Comparison of ENCODE assay signal across 31 mouse cellular contexts in genomic region chr3:59131966-59132365, GRCm38 (mm10). TPM values are rescaled to one million over a fixed set of nuclear protein-coding genes. Genes with fewer than 3 reads are reported as not detected.
DNase-seq lines count a peak whose midpoint lies in the region; ATAC-seq and TF ChIP-seq lines count a peak whose summit lies in the region.
"Had no signal": no experiment of that assay in that cellular context is flagged by ENCODE, and none has a peak within 500 bp of the region (broad histone marks: within the 10 kb centered on the region; RNA-seq: fewer than 3 reads in every experiment).

No protein-coding gene starts in this region.

- 0 out of 4 replicates have a peak, but pooled peaks have one; percentile 4 to 14 for ATAC-seq in hematopoietic stem cell, adult 5-6 weeks (replicated peaks in 1 of 2; ENCODE audit: insufficient read depth in 1 of 2, low FRiP score in 2 of 2, low TSS enrichment in 1 of 2, low read depth in 1 of 2, poor library complexity in 2 of 2, severe bottlenecking in 2 of 2)
- ATAC-seq: forebrain, embryonic 16.5 days; midbrain, embryonic 16.5 days had no signal

- H3K4me3 ChIP-seq in heart, adult 2 months = no peak overlapping the region
- no peak overlapping the region for H3K4me3 ChIP-seq in MEL (ENCODE audit: control insufficient read depth in 1 of 2, insufficient read depth in 1 of 2, low read depth in 2 of 2, low read length in 2 of 2)
- no peak overlapping the region for H3K4me3 ChIP-seq in small intestine, adult 2 months (ENCODE audit: low read depth, low read length)
- H3K4me3 ChIP-seq: erythroblast, embryonic 14.5 days; hindbrain, embryonic 15.5 days; intestine, embryonic 15.5 days; midbrain, embryonic 10.5 days; myocyte; neural tube, embryonic 13.5 days had no signal

- H3K9me3 ChIP-seq in MEL (replicated peaks; ENCODE audit: insufficient read depth, low read length) = no peaks in the 10 kb centered on the region
- H3K9me3 ChIP-seq: hindbrain, embryonic 15.5 days; intestine, embryonic 15.5 days; midbrain, embryonic 10.5 days; neural tube, embryonic 13.5 days had no signal

- intact Hi-C loops in heart, adult 2 months (cut with DNase I) = no loop called here
- intact Hi-C loops in heart, postnatal 14 days (cut with DNase I) = no loop called here
- intact Hi-C loops in left cerebral cortex, postnatal 36 days (cut with DNase I) = no loop called here
- intact Hi-C loops in gastrocnemius, postnatal 36 days (cut with DNase I) = no loop called here

- TF ChIP-seq POLR2A in heart, adult 2 months (IDR thresholded peaks at IDR 0.05; ENCODE audit: insufficient read depth, low read depth, low read length) = no peak
- TF ChIP-seq POLR2A in MEL (IDR thresholded peaks at IDR 0.05; ENCODE audit: control insufficient read depth in 1 of 2, insufficient read depth in 1 of 2, low read depth in 1 of 2, low read length in 2 of 2, poor library complexity in 1 of 2) = no peak
- TF ChIP-seq POLR2A in small intestine, adult 2 months (IDR thresholded peaks at IDR 0.05; ENCODE audit: low read depth, low read length) = no peak

- H3K9ac ChIP-seq in heart, adult 2 months (ENCODE audit: low read depth, low read length) = no peak overlapping the region
- H3K9ac ChIP-seq in MEL (ENCODE audit: control insufficient read depth, low read depth, low read length, poor library complexity, severe bottlenecking) = no peak overlapping the region
- H3K9ac ChIP-seq: hindbrain, embryonic 15.5 days; intestine, embryonic 15.5 days; liver, embryonic 14.5 days; lung, embryonic 14.5 days; neural tube, embryonic 13.5 days had no signal

- no peak for TF ChIP-seq CTCF in heart, adult 2 months (IDR thresholded peaks at IDR 0.05)
- TF ChIP-seq CTCF in MEL (IDR thresholded peaks at IDR 0.05 in 2 of 3, conservative IDR thresholded peaks at IDR 0.05 in 1 of 3; ENCODE audit: control insufficient read depth in 1 of 3, insufficient read depth in 1 of 3, low read depth in 2 of 3, low read length in 3 of 3, poor library complexity in 1 of 3, severe bottlenecking in 1 of 3) = no peak
- TF ChIP-seq CTCF in small intestine, adult 2 months (IDR thresholded peaks at IDR 0.05; ENCODE audit: extremely low read depth, insufficient read length, insufficient replicate concordance, low read depth, low read length) = no peak

- no peak for TF ChIP-seq RAD21 in MEL (IDR thresholded peaks at IDR 0.05; ENCODE audit: low read depth, low read length)

- no peaks in the 10 kb centered on the region for H3K79me2 ChIP-seq in heart, adult 2 months (replicated peaks; ENCODE audit: control insufficient read depth, insufficient read depth, low read length)
- no peaks in the 10 kb centered on the region for H3K79me2 ChIP-seq in MEL (ENCODE audit: control insufficient read depth, insufficient read depth, low read length, poor library complexity)

- no peaks in the 10 kb centered on the region for H3K36me3 ChIP-seq in heart, adult 2 months (ENCODE audit: control insufficient read depth, insufficient read depth, low read length)
- peaks cover 0 to 30% of the 10 kb centered on the region in 2 experiments; a peak in 2 of 4 replicates for H3K36me3 ChIP-seq in MEL (ENCODE audit: control insufficient read depth in 1 of 2, insufficient read depth in 2 of 2, low read length in 2 of 2)
- no peaks in the 10 kb centered on the region for H3K36me3 ChIP-seq in small intestine, adult 2 months (ENCODE audit: control insufficient read depth, insufficient read depth, low read length)
- H3K36me3 ChIP-seq: hindbrain, embryonic 15.5 days; intestine, embryonic 15.5 days; neural tube, embryonic 13.5 days had no signal

- no peak for TF ChIP-seq EP300 in heart, adult 2 months (IDR thresholded peaks at IDR 0.05; ENCODE audit: insufficient read depth, low read depth, low read length)
- no peak; a peak in 1 of 4 replicates for TF ChIP-seq EP300 in MEL (IDR thresholded peaks at IDR 0.05; ENCODE audit: low read depth in 1 of 2, low read length in 2 of 2)

- H3K27ac ChIP-seq in heart, adult 2 months = peak overlapping the region; percentile 7; the same call in 1 of the 2 replicates
- H3K27ac ChIP-seq in MEL (ENCODE audit: control insufficient read depth, low read depth, low read length) = no peak overlapping the region
- 0 out of 2 replicates have a peak overlapping the region, but pooled peaks have one; percentile 6 for H3K27ac ChIP-seq in small intestine, adult 2 months (ENCODE audit: insufficient read depth, low read depth, low read length)
- H3K27ac ChIP-seq: hindbrain, embryonic 15.5 days; intestine, embryonic 15.5 days; kidney, postnatal 0 days; liver, embryonic 14.5 days; midbrain, embryonic 10.5 days; neural tube, embryonic 13.5 days had no signal

- peaks cover 2% of the 10 kb centered on the region; the same call in 1 of the 2 replicates for H3K4me1 ChIP-seq in heart, adult 2 months (ENCODE audit: control insufficient read depth, insufficient read depth, low read length)
- H3K4me1 ChIP-seq in MEL (ENCODE audit: control insufficient read depth in 1 of 2, insufficient read depth in 2 of 2, low read length in 2 of 2) = peaks cover 0 to 21% of the 10 kb centered on the region in 2 experiments; a peak in 3 of 4 replicates
- H3K4me1 ChIP-seq in small intestine, adult 2 months (ENCODE audit: control insufficient read depth, insufficient read depth, insufficient read length, low read length) = peaks cover 3% of the 10 kb centered on the region; the same call in 1 of the 2 replicates
- H3K4me1 ChIP-seq: hindbrain, embryonic 15.5 days; intestine, embryonic 15.5 days; neural tube, embryonic 13.5 days had no signal

- no peak for DNase-seq in heart, adult 2 months
- DNase-seq in heart, postnatal 14 days = no peak
- peak; percentile 52 for DNase-seq in MEL (ENCODE audit: low read depth, low spot score)
- no peak for DNase-seq in right cerebral cortex, adult 2 months (ENCODE audit: low spot score in 2 of 2)
- no peak for DNase-seq in left cerebral cortex, postnatal 36 days (ENCODE audit: low spot score in 2 of 2)
- no peak for DNase-seq in gastrocnemius, postnatal 36 days
- DNase-seq: adrenal gland, adult 8-10 months; cerebellum, adult 9-11 months; gastrocnemius, postnatal 10 days; heart, postnatal 4 days; kidney, adult 2 months; kidney, postnatal 4 days; layer of hippocampus, adult 9-11 months; liver; lung, embryonic 14.5 days; lung, postnatal 14 days; thymus, postnatal 36 days had no signal

- 51% methylated on average over 4 of the region's 4 CpGs for WGBS in heart, adult 2 months
- 69% methylated on average over 4 of the region's 4 CpGs for WGBS in small intestine, adult 2 months

- H3K27me3 ChIP-seq in heart, adult 2 months (ENCODE audit: control insufficient read depth, insufficient read depth, low read length) = no peaks in the 10 kb centered on the region
- no peaks in the 10 kb centered on the region for H3K27me3 ChIP-seq in MEL (ENCODE audit: control insufficient read depth in 1 of 2, insufficient read depth in 2 of 2, low read length in 2 of 2)
- H3K27me3 ChIP-seq in small intestine, adult 2 months (ENCODE audit: control insufficient read depth, insufficient read depth, low read length) = no peaks in the 10 kb centered on the region
- H3K27me3 ChIP-seq: hindbrain, embryonic 15.5 days; intestine, embryonic 15.5 days; neural tube, embryonic 13.5 days had no signal

TF ChIP-seq in MEL, 35 proteins besides CTCF, POLR2A, EP300 and RAD21 (continues in another document):
- TF ChIP-seq JUND (IDR thresholded peaks at IDR 0.05; ENCODE audit: low read depth, low read length) (no peak), SIN3A (IDR thresholded peaks at IDR 0.05; ENCODE audit: low read length) (no peak), KAT2A (conservative IDR thresholded peaks at IDR 0.05; ENCODE audit: low read depth, low read length) (no peak), USF2 (IDR thresholded peaks at IDR 0.05; ENCODE audit: borderline replicate concordance in 1 of 2, insufficient read depth in 1 of 2, low read depth in 1 of 2, low read length in 2 of 2) (no peak), RCOR1 (IDR thresholded peaks at IDR 0.05; ENCODE audit: low read depth, low read length) (0 out of 2 replicates have a peak, but pooled peaks have one; percentile 61), MAX (IDR thresholded peaks at IDR 0.05; ENCODE audit: low read length) (no peak), BHLHE40 (IDR thresholded peaks at IDR 0.05; ENCODE audit: borderline replicate concordance, low read depth, low read length) (no peak), TCF12 (IDR thresholded peaks at IDR 0.05; ENCODE audit: low read depth, low read length) (no peak), GATA1 (IDR thresholded peaks at IDR 0.05; ENCODE audit: low read depth, low read length) (peak; percentile 69), ETS1 (IDR thresholded peaks at IDR 0.05; ENCODE audit: low read depth, low read length) (peak; percentile 56; the same call in 1 of the 2 replicates), USF1 (IDR thresholded peaks at IDR 0.05; ENCODE audit: low read depth, low read length) (no peak), ZKSCAN1 (IDR thresholded peaks at IDR 0.05; ENCODE audit: low read depth, low read length) (no peak), E2F4 (IDR thresholded peaks at IDR 0.05; ENCODE audit: borderline replicate concordance, low read depth, low read length) (no peak), CHD1 (IDR thresholded peaks at IDR 0.05; ENCODE audit: low read depth, low read length) (no peak), ELF1 (IDR thresholded peaks at IDR 0.05; ENCODE audit: low read depth, low read length) (no peak), POLR2AphosphoS2 (IDR thresholded peaks at IDR 0.05; ENCODE audit: low read length) (no peak)

RNA-seq across cellular contexts. Expression of gene P2ry14, which starts 21.5 kb away (rescaled TPM):
- total RNA-seq in heart, adult 2 months (2021) = 1 to 10 TPM; 4.3 to 4.4 TPM
- polyA plus RNA-seq in heart, adult 2 months (2012; rRNA removed) = 3.4 and 6.7 TPM in 2 replicates
- 1 to 10 TPM; 6.1 to 7.2 TPM for total RNA-seq in heart, postnatal 14 days (2021)
- 0.08 and 0.10 TPM in 2 replicates for total RNA-seq in MEL (2012; rRNA removed)
- under 1 TPM in 1 of 2 experiments, not detected in 1; 0.13 TPM for polyA plus RNA-seq in MEL (2012; ENCODE audit: insufficient read depth in 1 of 2, insufficient read length in 2 of 2, low read depth in 1 of 2, low replicate concordance in 2 of 2, missing spikeins in 1 of 2)
- total RNA-seq in hematopoietic stem cell, adult 5-6 weeks (2017) = 53.2 and 54.7 TPM in 2 replicates
- polyA plus RNA-seq in small intestine, adult 2 months (2012; rRNA removed) = 3.4 TPM in 2 replicates
- total RNA-seq in left cerebral cortex, postnatal 36 days (2021) = 1 to 10 TPM; 2.2 to 2.9 TPM
- total RNA-seq in gastrocnemius, postnatal 36 days (2021) = 1 to 10 TPM; 1.6 to 1.7 TPM
- polyA plus RNA-seq: erythroblast, embryonic 14.5 days had no signal

RNA-seq across cellular contexts. Expression of gene Gpr171, which starts 30.3 kb away (rescaled TPM):
- under 1 TPM; 0.23 to 0.30 TPM for total RNA-seq in heart, adult 2 months (2021)
- 0.12 and 0.31 TPM in 2 replicates for polyA plus RNA-seq in heart, adult 2 months (2012; rRNA removed)
- total RNA-seq in heart, postnatal 14 days (2021) = under 1 TPM; 0.29 to 0.56 TPM
- not detected in 2 replicates for total RNA-seq in MEL (2012; rRNA removed)
- polyA plus RNA-seq in MEL (2012; ENCODE audit: insufficient read depth in 1 of 2, insufficient read length in 2 of 2, low read depth in 1 of 2, low replicate concordance in 2 of 2, missing spikeins in 1 of 2) = not detected
- total RNA-seq in hematopoietic stem cell, adult 5-6 weeks (2017) = 143 and 156 TPM in 2 replicates
- 0.32 and 0.49 TPM in 2 replicates for polyA plus RNA-seq in small intestine, adult 2 months (2012; rRNA removed)
- not detected for total RNA-seq in left cerebral cortex, postnatal 36 days (2021)
- total RNA-seq in gastrocnemius, postnatal 36 days (2021) = not detected
- total RNA-seq: heart, postnatal 4 days; left cerebral cortex, postnatal 10 days had no signal
- polyA plus RNA-seq: cortical plate, adult 2 months; erythroblast, embryonic 14.5 days; myocyte had no signal

Comparison
In these comparisons a context has a peak if more than half of its experiments do, and no peak if none do; other contexts are left out.
1. RNA of gene Gpr171, which starts 30.3 kb away (total RNA-seq): 143 to 156 TPM in hematopoietic stem cell, adult 5-6 weeks; 0.29 to 0.56 TPM in heart, postnatal 14 days, 0.23 to 0.30 TPM in heart, adult 2 months, not detected in gastrocnemius, postnatal 36 days, not detected in MEL and not detected in left cerebral cortex, postnatal 36 days; every median in the first group is over 10 times any median in the second.